23 mouse cellular contexts compared by ENCODE assay signal in genomic region chr19:16472655-16473054, GRCm38 (mm10). TPM values are rescaled to one million over a fixed set of nuclear protein-coding genes. Genes with fewer than 3 reads are reported as not detected.
A peak's percentile ranks its signal among the peaks of the same experiment; 100 is the strongest.
DNase-seq lines count a peak whose midpoint lies in the region; ATAC-seq and TF ChIP-seq lines count a peak whose summit lies in the region.
"Had no signal": no experiment of that assay in that cellular context is flagged by ENCODE, and none has a peak within 500 bp of the region (broad histone marks: within the 10 kb centered on the region; RNA-seq: fewer than 3 reads in every experiment).

No protein-coding gene starts in this region.

- H3K9me3 ChIP-seq in MEL (replicated peaks; ENCODE audit: insufficient read depth, low read length) = no peaks in the 10 kb centered on the region
- no peaks in the 10 kb centered on the region; the same call in 1 of the 2 replicates for H3K9me3 ChIP-seq in liver, embryonic 14.5 days (ENCODE audit: control insufficient read depth, low read length)
- H3K9me3 ChIP-seq: heart, embryonic 10.5 days had no signal

- H3K9ac ChIP-seq in MEL (ENCODE audit: control insufficient read depth, low read depth, low read length, poor library complexity, severe bottlenecking) = no peak overlapping the region
- H3K9ac ChIP-seq in liver, embryonic 14.5 days (replicated peaks) = no peak overlapping the region
- H3K9ac ChIP-seq: embryonic facial prominence, embryonic 12.5 days; embryonic facial prominence, embryonic 15.5 days; forebrain, embryonic 12.5 days; forebrain, embryonic 15.5 days; hindbrain, embryonic 12.5 days had no signal

- no peaks in the 10 kb centered on the region; the same call in 1 of the 2 replicates for H3K79me2 ChIP-seq in MEL (ENCODE audit: control insufficient read depth, insufficient read depth, low read length, poor library complexity)

- no peak overlapping the region for H3K27ac ChIP-seq in MEL (ENCODE audit: control insufficient read depth, low read depth, low read length)
- no peak overlapping the region for H3K27ac ChIP-seq in liver, embryonic 14.5 days
- H3K27ac ChIP-seq: embryonic facial prominence, embryonic 12.5 days; embryonic facial prominence, embryonic 15.5 days; forebrain, embryonic 12.5 days; forebrain, embryonic 15.5 days; heart, embryonic 10.5 days; hindbrain, embryonic 12.5 days had no signal

- H3K4me3 ChIP-seq in MEL (ENCODE audit: control insufficient read depth in 1 of 2, insufficient read depth in 1 of 2, low read depth in 2 of 2, low read length in 2 of 2) = no peak overlapping the region
- no peak overlapping the region for H3K4me3 ChIP-seq in liver, embryonic 14.5 days (ENCODE audit: insufficient read depth in 1 of 2, low read depth in 2 of 2, low read length in 2 of 2)
- H3K4me3 ChIP-seq: embryonic facial prominence, embryonic 12.5 days; embryonic facial prominence, embryonic 15.5 days; erythroblast, embryonic 14.5 days; forebrain, embryonic 12.5 days; forebrain, embryonic 15.5 days; heart, embryonic 10.5 days; hindbrain, embryonic 12.5 days had no signal

- no peaks in the 10 kb centered on the region for H3K27me3 ChIP-seq in MEL (ENCODE audit: control insufficient read depth in 1 of 2, insufficient read depth in 2 of 2, low read length in 2 of 2)
- H3K27me3 ChIP-seq in liver, embryonic 14.5 days (ENCODE audit: control insufficient read depth, insufficient read depth, low read length) = no peaks in the 10 kb centered on the region
- H3K27me3 ChIP-seq: embryonic facial prominence, embryonic 12.5 days; embryonic facial prominence, embryonic 15.5 days; forebrain, embryonic 12.5 days; forebrain, embryonic 15.5 days; hindbrain, embryonic 12.5 days had no signal

- WGBS in liver, embryonic 14.5 days (ENCODE audit: insufficient replicate concordance) = 31% methylated on average over 5 of the region's 5 CpGs

- intact Hi-C loops in left cerebral cortex, postnatal 10 days (cut with DNase I) = no loop called here

- peaks cover 13 to 17% of the 10 kb centered on the region in 2 experiments for H3K4me1 ChIP-seq in MEL (ENCODE audit: control insufficient read depth in 1 of 2, insufficient read depth in 2 of 2, low read length in 2 of 2)
- peaks cover 10 to 23% of the 10 kb centered on the region in 2 experiments for H3K4me1 ChIP-seq in liver, embryonic 14.5 days (replicated peaks; ENCODE audit: control insufficient read depth in 2 of 2, insufficient read depth in 2 of 2, low read length in 1 of 2)
- H3K4me1 ChIP-seq: embryonic facial prominence, embryonic 12.5 days; embryonic facial prominence, embryonic 15.5 days; forebrain, embryonic 15.5 days had no signal

- no peak for TF ChIP-seq RAD21 in MEL (IDR thresholded peaks at IDR 0.05; ENCODE audit: low read depth, low read length)

- no peak for TF ChIP-seq POLR2A in MEL (IDR thresholded peaks at IDR 0.05; ENCODE audit: control insufficient read depth in 1 of 2, insufficient read depth in 1 of 2, low read depth in 1 of 2, low read length in 2 of 2, poor library complexity in 1 of 2)

- no peak for DNase-seq in MEL (ENCODE audit: low read depth, low spot score)
- DNase-seq in c-Kit-positive CD71-positive TER-119-positive erythroid progenitor cells, embryonic 14.5 days (ENCODE audit: low spot score) = peak; percentile 37
- DNase-seq in liver, embryonic 14.5 days (ENCODE audit: low read depth in 3 of 3, low spot score in 3 of 3) = no peak
- DNase-seq in left cerebral cortex, postnatal 10 days (ENCODE audit: extremely low spot score in 1 of 2, low spot score in 2 of 2) = no peak
- no peak for DNase-seq in layer of hippocampus, adult 11-12 months (ENCODE audit: low spot score)
- DNase-seq: adrenal gland, adult 8-10 months; adrenal gland, postnatal 25 days; cerebellum, adult 18-20 months; cerebellum, adult 9-11 months; cerebellum, postnatal 25 days; gastrocnemius, postnatal 25 days; heart, adult 18-20 months had no signal

- peaks cover 0 to 16% of the 10 kb centered on the region in 2 experiments; a peak in 2 of 4 replicates for H3K36me3 ChIP-seq in MEL (ENCODE audit: control insufficient read depth in 1 of 2, insufficient read depth in 2 of 2, low read length in 2 of 2)
- no peaks in the 10 kb centered on the region for H3K36me3 ChIP-seq in liver, embryonic 14.5 days (replicated peaks; ENCODE audit: control insufficient read depth, insufficient read depth, low read depth)
- H3K36me3 ChIP-seq: embryonic facial prominence, embryonic 12.5 days; embryonic facial prominence, embryonic 15.5 days; forebrain, embryonic 12.5 days; forebrain, embryonic 15.5 days; hindbrain, embryonic 12.5 days had no signal

- no peak overlapping the region for H3K4me2 ChIP-seq in liver, embryonic 14.5 days (ENCODE audit: low read depth)
- H3K4me2 ChIP-seq: embryonic facial prominence, embryonic 12.5 days; embryonic facial prominence, embryonic 15.5 days; forebrain, embryonic 12.5 days; forebrain, embryonic 15.5 days; hindbrain, embryonic 12.5 days had no signal

- ATAC-seq in liver, embryonic 14.5 days (ENCODE audit: insufficient read depth) = peak; percentile 35; the same call in 1 of the 2 replicates
- ATAC-seq in megakaryocyte progenitor cell, adult 5-6 weeks (replicated peaks; ENCODE audit: poor library complexity) = 0 out of 2 replicates have a peak, but pooled peaks have one; percentile 8
- ATAC-seq: activated CD4-positive, CD25-positive, alpha-beta regulatory T cell, adult 4 months; CD4-positive, CD25-positive, alpha-beta regulatory T cell, adult 4 months; forebrain, embryonic 15.5 days; hindbrain, embryonic 16.5 days had no signal

- peak in 1 of 2 experiments; percentile 22; a peak in 1 of 4 replicates for TF ChIP-seq EP300 in MEL (IDR thresholded peaks at IDR 0.05; ENCODE audit: low read depth in 1 of 2, low read length in 2 of 2)
- TF ChIP-seq EP300 in liver, embryonic 14.5 days (IDR thresholded peaks at IDR 0.05; ENCODE audit: low read depth) = no peak

- no peak for TF ChIP-seq CTCF in MEL (IDR thresholded peaks at IDR 0.05 in 2 of 3, conservative IDR thresholded peaks at IDR 0.05 in 1 of 3; ENCODE audit: control insufficient read depth in 1 of 3, insufficient read depth in 1 of 3, low read depth in 2 of 3, low read length in 3 of 3, poor library complexity in 1 of 3, severe bottlenecking in 1 of 3)
- no peak for TF ChIP-seq CTCF in liver, embryonic 14.5 days (IDR thresholded peaks at IDR 0.05; ENCODE audit: low read depth)

TF ChIP-seq in MEL, 35 proteins besides CTCF, POLR2A, EP300 and RAD21:
- TF ChIP-seq MEF2A (IDR thresholded peaks at IDR 0.05; ENCODE audit: extremely low read depth, insufficient replicate concordance, low read depth, low read length, poor library complexity, severe bottlenecking) (peak; percentile 49; the same call in 1 of the 2 replicates), GABPA (IDR thresholded peaks at IDR 0.05; ENCODE audit: low read depth, low read length) (no peak), USF2 (IDR thresholded peaks at IDR 0.05; ENCODE audit: borderline replicate concordance in 1 of 2, insufficient read depth in 1 of 2, low read depth in 1 of 2, low read length in 2 of 2) (no peak)

RNA-seq across cellular contexts. Expression of gene Gna14, which starts 37.1 kb away (rescaled TPM):
- total RNA-seq in MEL (2012; rRNA removed) = not detected in 2 replicates
- polyA plus RNA-seq in MEL (2012; ENCODE audit: insufficient read depth in 1 of 2, insufficient read length in 2 of 2, low read depth in 1 of 2, low replicate concordance in 2 of 2, missing spikeins in 1 of 2) = not detected
- polyA plus RNA-seq in liver, embryonic 14.5 days (2012; rRNA removed) = 0.69 and 0.87 TPM in 2 replicates
- 0.85 and 1.4 TPM in 2 replicates for polyA plus RNA-seq in liver, embryonic 14.5 days (2014; fragmentation: Nextera tagmentation; extraction: Ambion mirVana)
- total RNA-seq in megakaryocyte progenitor cell, adult 5-6 weeks (2015) = 2.6 and 3.6 TPM in 2 replicates
- total RNA-seq in megakaryocyte progenitor cell, adult 5-6 weeks (2017) = 1.7 TPM in 2 replicates
- total RNA-seq in left cerebral cortex, postnatal 10 days (2021) = under 1 TPM; 0.24 TPM
- polyA plus RNA-seq: erythroblast, embryonic 14.5 days had no signal
